Mouse (Mus musculus): ENCODE measurements around the gene Ttc1.
A peak's percentile ranks its signal among the peaks of the same experiment; 100 is the strongest.

The Ttc1 gene

GRCm38 (mm10) chr11:43700291-43700690 is 47.5 kb downstream of the Ttc1 start:
- DNase-seq: no peak

- DNase-seq: no peak
These were observed 49.2 kb downstream of the Ttc1 start for GRCm38 (mm10) chr11:43698621-43699020.

- DNase-seq: no peak
These were observed 51.2 kb downstream of the Ttc1 start for GRCm38 (mm10) chr11:43696623-43697022.

GRCm38 (mm10) chr11:43688850-43689249 is 59.0 kb downstream of the Ttc1 start:
- DNase-seq: no peak

GRCm38 (mm10) chr11:43682415-43683217 is 65.2 kb downstream of the Ttc1 start:
- DNase-seq: peak; percentile 51 to 64

GRCm38 (mm10) chr11:43681472-43682414 is 66.1 kb downstream of the Ttc1 start, which contains the start of gene Pwwp2a:
Gene Pwwp2a (plus strand): TSS chr11:43681998.
- DNase-seq: peak; percentile 95 to 98
